Mouse (Mus musculus): ENCODE results near the gene Slc30a4. TPM values are rescaled to one million over a fixed set of nuclear protein-coding genes. Genes with fewer than 3 reads are reported as not detected.

The Slc30a4 gene
- polyA plus RNA-seq, 2 experiments: 13.6 to 18.4 TPM

DNA sequence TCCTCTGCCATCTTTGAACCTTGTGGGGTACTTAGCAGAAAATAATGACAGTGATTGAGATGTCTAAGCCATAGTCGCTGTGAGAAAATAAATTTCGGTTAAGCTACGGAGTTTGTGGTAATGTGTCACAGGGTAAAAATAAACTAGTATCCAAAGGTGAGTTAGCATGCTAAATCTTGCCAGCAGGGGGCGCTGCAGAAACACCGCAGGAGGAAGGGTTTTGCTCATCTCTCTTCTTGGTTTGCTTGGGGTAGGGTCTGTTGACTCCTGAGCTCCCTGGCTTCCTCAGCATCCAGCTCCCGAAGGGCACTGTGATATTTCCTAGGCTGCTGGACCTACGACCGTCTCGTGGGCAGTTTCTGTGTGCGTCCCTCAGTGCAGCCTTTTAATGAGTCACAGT lies 23.1 kb upstream of the Slc30a4 start:
- DNase-seq (ENCODE audit: low spot score) (no peak), ATAC-seq (ENCODE audit: low FRiP score, low read depth) (no peak)
- no peak overlapping the region for H3K27ac ChIP-seq (replicated peaks; ENCODE audit: low read depth, low read length)
- no peak overlapping the region for H3K9ac ChIP-seq (ENCODE audit: low read depth, low read length, severe bottlenecking)
- no peak for TF ChIP-seq POLR2A (IDR thresholded peaks at IDR 0.05; ENCODE audit: borderline replicate concordance, extremely low read depth, insufficient read depth, insufficient read length)
- no peak overlapping the region for H3K4me2 ChIP-seq (replicated peaks; ENCODE audit: low read depth, low read length, severe bottlenecking)
- H3K4me1 ChIP-seq (ENCODE audit: control insufficient read depth, insufficient read depth, low read length): no peaks in the 10 kb centered on the region
- H3K4me3 ChIP-seq (replicated peaks; ENCODE audit: low read length): no peak overlapping the region
- WGBS: 60% methylated on average over 10 of the region's 10 CpGs
- no peaks in the 10 kb centered on the region for H3K27me3 ChIP-seq (ENCODE audit: control insufficient read depth, insufficient read depth, low read length)
- no peaks in the 10 kb centered on the region for H3K36me3 ChIP-seq (ENCODE audit: control insufficient read depth, insufficient read depth, low read length)
- H3K9me3 ChIP-seq (ENCODE audit: control insufficient read depth, low read length): no peaks in the 10 kb centered on the region

DNA sequence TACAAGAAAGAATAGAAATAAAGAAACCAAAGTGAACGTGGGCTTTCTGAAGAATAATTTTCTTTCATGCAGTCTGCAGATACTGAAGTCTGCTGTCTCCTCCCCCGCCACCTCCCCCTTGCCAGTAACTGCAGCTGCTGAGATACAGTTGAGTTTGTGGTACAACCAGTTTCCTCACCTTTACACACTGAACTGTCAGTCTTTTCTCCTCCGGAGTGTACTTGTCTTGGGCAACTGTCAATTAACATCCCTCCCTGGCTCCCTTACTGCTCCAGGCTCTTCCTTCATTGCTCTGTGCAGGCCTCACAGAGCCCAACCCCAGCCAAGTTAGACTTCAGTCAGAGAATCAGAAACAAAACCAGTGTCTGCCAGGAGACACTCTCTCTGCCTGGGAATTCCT lies 18.1 kb upstream of the Slc30a4 start:
- no peaks in the 10 kb centered on the region for H3K4me1 ChIP-seq (ENCODE audit: control insufficient read depth, insufficient read depth, low read length)
- H3K27ac ChIP-seq (replicated peaks; ENCODE audit: low read depth, low read length): no peak overlapping the region
- no peaks in the 10 kb centered on the region for H3K27me3 ChIP-seq (ENCODE audit: control insufficient read depth, insufficient read depth, low read length)
- 70% methylated on average over 3 of the region's 3 CpGs for WGBS
- no peak overlapping the region for H3K4me2 ChIP-seq (replicated peaks; ENCODE audit: low read depth, low read length, severe bottlenecking)
- no peak for TF ChIP-seq POLR2A (IDR thresholded peaks at IDR 0.05; ENCODE audit: borderline replicate concordance, extremely low read depth, insufficient read depth, insufficient read length)
- no peak for ATAC-seq (ENCODE audit: low FRiP score, low read depth)
- no peak for DNase-seq (ENCODE audit: low spot score)
- no peaks in the 10 kb centered on the region for H3K9me3 ChIP-seq (ENCODE audit: control insufficient read depth, low read length)
- no peak overlapping the region for H3K4me3 ChIP-seq (replicated peaks; ENCODE audit: low read length)
- H3K36me3 ChIP-seq (ENCODE audit: control insufficient read depth, insufficient read depth, low read length): no peaks in the 10 kb centered on the region
- H3K9ac ChIP-seq (ENCODE audit: low read depth, low read length, severe bottlenecking): no peak overlapping the region

DNA sequence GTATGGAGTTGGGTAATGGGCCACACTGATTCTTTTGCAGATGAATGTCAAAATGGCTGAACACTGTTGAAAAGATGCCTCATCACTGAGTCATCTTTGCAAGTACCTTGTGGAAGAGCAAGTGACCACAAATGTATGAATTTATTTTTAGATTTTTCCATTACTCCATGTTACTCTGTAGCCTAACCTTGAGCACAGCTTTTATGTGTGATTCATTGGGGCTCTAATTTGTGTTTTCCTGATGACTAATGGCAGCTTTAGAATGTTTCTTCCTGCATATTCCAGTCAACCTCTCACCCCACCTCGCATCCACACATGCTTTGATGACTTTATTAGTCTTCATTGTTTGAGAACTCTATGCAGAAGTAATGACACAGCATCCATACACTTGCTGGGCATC lies 16.8 kb upstream of the Slc30a4 start:
- Histone ChIP-seq H3K9ac (ENCODE audit: low read depth, low read length, severe bottlenecking) (no peak overlapping the region), H3K36me3 (ENCODE audit: control insufficient read depth, insufficient read depth, low read length) (no peaks in the 10 kb centered on the region), H3K4me3 (replicated peaks; ENCODE audit: low read length) (no peak overlapping the region), H3K4me1 (ENCODE audit: control insufficient read depth, insufficient read depth, low read length) (no peaks in the 10 kb centered on the region), H3K27ac (replicated peaks; ENCODE audit: low read depth, low read length) (no peak overlapping the region), H3K4me2 (replicated peaks; ENCODE audit: low read depth, low read length, severe bottlenecking) (no peak overlapping the region), H3K9me3 (ENCODE audit: control insufficient read depth, low read length) (no peaks in the 10 kb centered on the region), H3K27me3 (ENCODE audit: control insufficient read depth, insufficient read depth, low read length) (no peaks in the 10 kb centered on the region)
- no peak for ATAC-seq (ENCODE audit: low FRiP score, low read depth)
- no peak for DNase-seq (ENCODE audit: low spot score)
- no peak for TF ChIP-seq POLR2A (IDR thresholded peaks at IDR 0.05; ENCODE audit: borderline replicate concordance, extremely low read depth, insufficient read depth, insufficient read length)
- WGBS: 70% methylated on average over 1 of the region's 1 CpGs

GRCm38 (mm10) chr2:122716301-122716842 lies 13.9 kb upstream of the Slc30a4 start:
- no peak for TF ChIP-seq POLR2A (IDR thresholded peaks at IDR 0.05; ENCODE audit: borderline replicate concordance, extremely low read depth, insufficient read depth, insufficient read length)
- H3K27ac ChIP-seq (replicated peaks; ENCODE audit: low read depth, low read length): no peak overlapping the region
- no peaks in the 10 kb centered on the region for H3K4me1 ChIP-seq (ENCODE audit: control insufficient read depth, insufficient read depth, low read length)
- H3K27me3 ChIP-seq (ENCODE audit: control insufficient read depth, insufficient read depth, low read length): no peaks in the 10 kb centered on the region
- WGBS: 89% methylated on average over 3 of the region's 3 CpGs
- no peak overlapping the region for H3K4me3 ChIP-seq (replicated peaks; ENCODE audit: low read length)
- H3K4me2 ChIP-seq (replicated peaks; ENCODE audit: low read depth, low read length, severe bottlenecking): no peak overlapping the region
- DNase-seq (ENCODE audit: low spot score) (no peak), ATAC-seq (ENCODE audit: low FRiP score, low read depth) (no peak)
- H3K9me3 ChIP-seq (ENCODE audit: control insufficient read depth, low read length): no peaks in the 10 kb centered on the region
- no peak overlapping the region for H3K9ac ChIP-seq (ENCODE audit: low read depth, low read length, severe bottlenecking)
- no peaks in the 10 kb centered on the region for H3K36me3 ChIP-seq (ENCODE audit: control insufficient read depth, insufficient read depth, low read length)

DNA sequence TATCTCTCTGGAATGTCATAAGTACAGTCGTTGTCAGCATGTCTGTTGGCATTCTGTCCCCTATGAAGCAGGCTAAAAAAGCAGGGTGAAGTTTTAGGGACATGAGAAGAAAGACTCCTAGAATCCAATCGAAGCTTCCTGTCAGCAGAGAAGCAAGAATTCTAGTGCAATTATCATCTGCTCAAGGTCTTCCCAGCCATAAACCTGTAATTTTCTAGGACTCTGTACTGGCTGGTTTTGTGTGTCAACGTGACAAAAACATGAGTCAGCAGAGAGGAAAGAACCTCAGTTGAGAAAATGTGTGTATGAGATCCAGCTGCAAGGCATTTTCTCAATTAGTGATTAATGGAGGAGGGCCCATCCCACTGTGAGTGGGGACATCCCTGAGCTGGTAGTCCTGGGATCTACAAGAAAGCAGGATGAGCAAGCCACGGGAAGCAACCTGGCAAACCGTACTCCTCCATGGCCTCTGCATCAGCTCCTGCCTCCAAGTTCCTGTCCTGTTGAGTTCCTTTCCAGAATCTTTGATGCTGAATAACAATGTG lies 12.8 kb upstream of the Slc30a4 start:
- WGBS: 67% methylated on average over 5 of the region's 5 CpGs
- ATAC-seq (ENCODE audit: low FRiP score, low read depth) (no peak), DNase-seq (ENCODE audit: low spot score) (no peak)
- Histone ChIP-seq H3K4me1 (ENCODE audit: control insufficient read depth, insufficient read depth, low read length) (no peaks in the 10 kb centered on the region), H3K27me3 (ENCODE audit: control insufficient read depth, insufficient read depth, low read length) (no peaks in the 10 kb centered on the region), H3K27ac (replicated peaks; ENCODE audit: low read depth, low read length) (no peak overlapping the region), H3K4me2 (replicated peaks; ENCODE audit: low read depth, low read length, severe bottlenecking) (no peak overlapping the region), H3K9ac (ENCODE audit: low read depth, low read length, severe bottlenecking) (no peak overlapping the region), H3K9me3 (ENCODE audit: control insufficient read depth, low read length) (no peaks in the 10 kb centered on the region), H3K4me3 (replicated peaks; ENCODE audit: low read length) (no peak overlapping the region), H3K36me3 (ENCODE audit: control insufficient read depth, insufficient read depth, low read length) (no peaks in the 10 kb centered on the region)
- no peak for TF ChIP-seq POLR2A (IDR thresholded peaks at IDR 0.05; ENCODE audit: borderline replicate concordance, extremely low read depth, insufficient read depth, insufficient read length)

All from limb, embryonic 14.5 days (tissue).